Mouse (Mus musculus) kidney, embryonic 15.5 days (tissue): ENCODE results near the gene Dhx40. TPM values are rescaled to one million over a fixed set of nuclear protein-coding genes. Genes with fewer than 3 reads are reported as not detected.

Source experiments
- polyA plus RNA-seq: library from polyadenylated mRNA; unstranded; fragments of >200 nt; fragmentation: Nextera tagmentation; extraction: Ambion mirVana; gene quantifications from 2 replicates; pipeline ENCODE4 v1.2.1, GENCODE M21; 2015

The Dhx40 gene
- polyA plus RNA-seq, 1 experiment from 2014 or later, result 33.4 TPM

Other genes starting within 250 kb of the Dhx40 start
- gene Vmp1, start 123.9 kb downstream of the Dhx40 start, polyA plus RNA-seq, result 139 and 144 TPM in 2 replicates
- gene Ptrh2, start 123.8 kb downstream of the Dhx40 start, polyA plus RNA-seq, result 35.8 and 38.2 TPM in 2 replicates
- 148 and 157 TPM in 2 replicates for gene Cltc, start 50.2 kb downstream of the Dhx40 start, polyA plus RNA-seq
- 10.1 and 10.4 TPM in 2 replicates for gene Ypel2, start 186.0 kb upstream of the Dhx40 start, polyA plus RNA-seq